Mouse (Mus musculus) mature B cell (primary cell): Measurements from ENCODE around the gene Matn3.

ENCODE experiments used
- in situ Hi-C: fragments of 300-500 bp; cut with MboI; formaldehyde crosslinking; loops from 2 replicates; pipeline ENCODE4 v1.14.3; 2019

Gene Matn3

DNA sequence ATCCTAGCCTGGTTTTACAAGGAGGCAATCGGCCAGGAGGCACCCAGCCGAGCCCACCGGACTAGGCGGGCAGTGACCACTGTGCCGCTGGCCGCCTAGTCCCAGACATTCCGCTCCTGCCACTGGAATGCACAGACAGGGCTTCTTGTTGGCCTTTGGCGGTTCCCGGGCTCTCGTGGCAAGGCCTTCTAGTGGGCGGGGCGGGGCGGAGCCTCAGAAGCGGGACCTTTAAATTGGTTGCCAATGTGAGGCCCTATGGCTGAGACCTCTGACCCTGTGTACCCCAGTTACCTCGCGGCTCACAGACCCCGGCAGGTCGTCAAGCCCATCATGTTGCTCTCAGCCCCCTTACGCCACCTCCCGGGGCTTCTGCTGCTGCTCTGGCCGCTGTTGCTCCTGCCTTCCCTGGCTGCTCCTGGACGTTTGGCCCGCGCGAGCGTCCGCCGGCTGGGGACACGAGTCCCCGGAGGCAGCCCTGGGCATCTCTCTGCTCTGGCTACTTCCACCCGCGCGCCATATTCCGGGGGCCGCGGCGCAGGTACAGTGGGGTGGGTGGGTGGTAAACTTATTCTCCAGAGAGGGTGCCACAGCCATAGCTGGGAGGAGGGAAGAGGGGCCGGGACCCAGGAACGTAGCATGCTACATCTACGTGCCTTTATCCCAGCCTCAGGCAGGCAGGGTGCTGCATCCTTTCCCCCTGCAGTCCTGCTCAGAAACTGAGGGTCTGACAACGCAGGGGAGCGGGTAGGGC is at the start of gene Matn3:
Gene Matn3, plus strand, starts transcription at position 216 of the 751 bp plus-strand sequence.
- in situ Hi-C loops, result no loop called here

DNA sequence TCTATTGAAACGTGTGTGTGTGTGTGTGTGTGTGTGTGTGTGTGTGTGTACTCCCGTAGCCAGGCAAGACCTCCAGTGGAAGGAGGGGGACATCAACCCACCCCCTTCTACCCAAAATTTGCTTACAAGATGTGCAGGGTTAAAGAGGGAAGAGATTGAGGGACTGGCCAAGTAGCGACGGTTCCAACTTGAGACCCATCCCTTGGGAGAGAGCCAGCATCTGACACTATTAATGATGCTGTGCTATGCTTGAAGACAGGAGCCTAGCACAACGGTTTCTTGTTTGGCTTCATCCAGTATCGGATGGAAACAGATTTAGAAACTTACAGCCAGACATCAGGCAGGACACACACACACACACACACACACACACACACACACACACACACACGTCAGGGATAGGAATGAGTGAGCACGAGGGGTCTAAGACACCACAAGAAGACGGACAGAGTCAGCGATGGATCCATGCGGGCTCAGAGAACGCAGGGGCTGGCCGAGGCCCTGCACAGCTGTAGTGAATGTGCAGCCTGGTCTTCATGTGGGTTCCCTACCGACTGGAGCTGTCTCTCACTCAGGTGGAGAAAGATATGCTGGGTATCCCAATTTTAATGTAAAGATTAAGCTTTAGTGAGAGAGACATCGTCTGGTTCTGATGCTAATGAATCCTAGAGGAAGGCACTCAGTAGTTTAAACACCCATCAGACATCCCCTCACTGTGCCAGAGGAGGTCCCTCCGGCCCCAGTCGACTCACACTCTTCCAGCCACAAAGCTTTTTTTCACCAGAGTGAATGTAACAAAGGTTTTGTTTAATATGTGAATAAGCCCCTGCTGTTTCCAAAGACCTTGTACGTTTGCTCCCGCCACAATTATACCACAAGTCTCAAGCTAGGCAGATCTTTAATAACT is 48.6 kb upstream of the Matn3 start:
- in situ Hi-C loops, result no loop called here

- in situ Hi-C loops, result no loop called here
Measured at GRCm38 (mm10) chr12:8900107-8900698, 47.5 kb upstream of the Matn3 start.

DNA sequence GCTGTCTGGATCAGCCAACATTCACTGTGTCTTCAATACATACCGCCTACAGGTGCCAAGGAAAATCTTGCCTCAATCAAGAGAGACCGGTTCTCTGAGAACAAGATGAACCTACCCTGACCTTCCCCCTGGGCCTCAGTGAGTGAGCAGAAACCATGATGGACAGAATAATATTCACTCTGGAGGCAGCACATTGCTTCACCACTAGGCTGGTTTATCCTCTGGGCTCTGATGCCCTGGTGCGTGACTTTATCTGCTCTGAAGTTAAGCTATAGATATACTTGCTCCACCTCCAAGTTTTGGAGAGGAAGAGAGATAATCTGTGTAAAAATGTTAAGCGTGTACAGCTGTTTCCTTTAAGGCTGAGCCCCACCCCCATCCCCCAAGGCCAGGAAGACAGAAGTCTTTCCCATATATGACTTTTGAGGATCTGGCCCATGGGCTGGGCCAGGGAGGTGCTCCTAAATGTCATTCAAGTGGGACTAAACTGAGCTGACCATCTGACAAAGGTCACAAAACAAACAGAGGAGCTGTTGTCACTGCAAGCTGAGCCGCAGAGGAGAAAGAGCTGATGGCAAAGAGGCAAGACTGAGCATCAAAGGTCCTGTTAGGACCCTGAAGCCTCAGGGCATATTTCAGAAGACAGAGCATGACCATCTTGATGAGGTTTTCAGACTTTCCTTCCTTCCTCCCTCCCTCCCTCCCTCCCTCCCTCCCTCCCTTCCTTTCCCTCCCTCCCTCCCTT is 46.6 kb upstream of the Matn3 start:
- in situ Hi-C loops, result no loop called here

- in situ Hi-C loops, result no loop called here
Measured at GRCm38 (mm10) chr12:8901934-8902333, 45.8 kb upstream of the Matn3 start.

DNA sequence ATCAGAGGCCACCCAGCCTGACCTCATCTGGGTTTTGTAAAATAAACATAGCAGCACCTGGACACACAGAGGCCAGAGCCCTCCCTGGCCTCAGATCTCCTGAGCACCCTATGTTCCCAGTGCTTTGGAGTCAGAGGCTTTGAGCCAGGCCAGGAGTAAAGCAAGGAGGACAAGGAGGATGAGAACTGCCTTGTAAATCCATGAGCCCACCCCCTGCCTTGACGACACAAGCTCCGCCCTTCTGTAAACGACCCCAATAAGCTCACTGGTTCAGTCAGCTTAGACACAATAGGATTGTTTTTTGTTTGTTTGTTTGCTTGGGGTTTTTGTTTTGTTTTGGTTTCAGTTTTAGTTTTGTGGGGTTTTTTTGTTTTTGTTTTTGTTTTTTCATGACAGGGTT is 45.2 kb upstream of the Matn3 start:
- in situ Hi-C loops, result no loop called here

- in situ Hi-C loops, result no loop called here
Measured at GRCm38 (mm10) chr12:8912860-8913685, 34.7 kb upstream of the Matn3 start.

- in situ Hi-C loops, result no loop called here
Measured at GRCm38 (mm10) chr12:8913701-8914340, 33.9 kb upstream of the Matn3 start.

- in situ Hi-C loops, result no loop called here
Measured at GRCm38 (mm10) chr12:8916378-8916777, 31.4 kb upstream of the Matn3 start.

DNA sequence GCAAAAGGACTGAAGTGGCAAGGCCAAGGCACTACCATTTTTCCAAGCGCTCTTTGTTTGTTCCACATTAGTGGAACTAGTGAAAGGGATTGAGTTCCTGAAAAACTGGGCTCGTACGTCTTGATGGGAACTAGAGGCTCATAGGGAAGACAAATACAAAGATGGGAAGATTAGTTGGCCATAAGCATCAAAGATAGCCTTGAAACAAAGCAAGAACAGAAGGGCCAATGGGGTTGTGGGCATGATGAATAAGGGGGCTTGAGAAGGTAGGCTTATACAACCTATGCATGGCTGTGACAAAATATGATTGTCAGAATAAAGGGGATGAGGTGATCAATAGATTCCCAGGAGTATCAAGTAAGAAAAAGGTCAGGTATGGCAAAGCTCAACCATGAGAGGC is 28.5 kb upstream of the Matn3 start:
- in situ Hi-C loops, result no loop called here

- in situ Hi-C loops, result no loop called here
Measured at GRCm38 (mm10) chr12:8920996-8921393, 26.7 kb upstream of the Matn3 start.

- in situ Hi-C loops, result no loop called here
Measured at GRCm38 (mm10) chr12:8921394-8922368, 26.0 kb upstream of the Matn3 start, which contains the start of gene Laptm4a. Gene Laptm4a, plus strand, starts transcription at chr12:8921664.

- in situ Hi-C loops, result no loop called here
Measured at GRCm38 (mm10) chr12:8922369-8923124, 25.2 kb upstream of the Matn3 start.

GRCm38 (mm10) chr12:8923125-8923410 is 24.7 kb upstream of the Matn3 start:
- in situ Hi-C loops, result no loop called here

- in situ Hi-C loops, result no loop called here
Measured at GRCm38 (mm10) chr12:8923603-8924002, 24.1 kb upstream of the Matn3 start.

DNA sequence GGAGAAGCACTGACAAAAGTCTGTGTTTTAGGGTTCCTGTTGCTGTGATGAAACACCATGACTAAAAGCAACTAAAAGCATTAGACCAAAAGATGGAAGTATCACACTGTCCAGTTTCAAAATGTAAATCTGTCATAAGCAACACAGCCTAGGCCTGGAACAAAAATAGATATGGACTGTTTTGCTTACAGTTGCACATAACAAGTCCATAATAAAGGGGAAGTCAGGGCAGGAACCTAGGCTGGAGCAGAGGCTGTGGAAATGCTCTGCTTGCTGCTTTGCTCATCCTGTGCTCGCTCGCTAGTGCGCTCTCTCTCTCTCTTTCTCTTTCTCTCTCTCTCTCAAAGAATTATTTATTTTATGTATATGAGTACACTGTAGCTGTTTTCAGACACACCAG is 20.1 kb upstream of the Matn3 start:
- in situ Hi-C loops, result no loop called here

DNA sequence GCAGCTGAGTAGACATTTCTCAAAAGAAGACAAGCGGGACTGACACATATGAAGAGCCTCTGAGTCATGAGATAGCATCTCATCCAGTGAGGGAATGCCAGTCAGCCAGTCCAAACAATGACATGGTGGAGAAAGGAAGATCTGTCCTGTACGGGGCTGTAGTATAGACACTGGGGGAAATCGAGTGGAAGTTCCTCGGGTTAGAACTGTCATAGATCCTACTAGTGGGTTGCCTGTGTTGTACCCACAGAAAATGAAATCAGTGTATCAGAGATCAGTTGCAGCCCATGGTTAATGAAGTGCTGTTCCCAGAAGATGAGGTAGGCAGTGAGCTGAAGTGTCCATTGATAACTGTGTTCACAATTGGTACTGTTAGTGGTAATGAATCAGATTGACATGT is 19.0 kb upstream of the Matn3 start:
- in situ Hi-C loops, result no loop called here

DNA sequence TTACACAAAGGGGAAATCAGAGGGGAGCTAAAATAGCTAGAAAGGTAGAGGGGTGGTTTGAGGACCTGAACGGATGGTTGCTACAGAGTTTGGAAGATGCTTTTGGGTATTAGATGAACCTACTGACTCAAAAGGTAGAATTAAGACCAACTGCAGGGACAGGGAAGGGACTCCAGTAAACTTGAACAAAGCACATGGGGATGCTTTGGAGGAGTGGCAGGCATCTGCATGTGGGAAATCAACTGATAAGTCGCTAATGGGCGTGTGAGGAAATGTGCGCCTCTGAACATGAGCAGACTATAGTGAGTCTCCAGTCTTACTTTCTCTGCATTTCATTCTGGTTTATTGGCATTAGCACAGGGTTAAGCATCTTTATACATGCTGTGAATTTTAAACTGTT is 16.6 kb upstream of the Matn3 start:
- in situ Hi-C loops, result no loop called here

DNA sequence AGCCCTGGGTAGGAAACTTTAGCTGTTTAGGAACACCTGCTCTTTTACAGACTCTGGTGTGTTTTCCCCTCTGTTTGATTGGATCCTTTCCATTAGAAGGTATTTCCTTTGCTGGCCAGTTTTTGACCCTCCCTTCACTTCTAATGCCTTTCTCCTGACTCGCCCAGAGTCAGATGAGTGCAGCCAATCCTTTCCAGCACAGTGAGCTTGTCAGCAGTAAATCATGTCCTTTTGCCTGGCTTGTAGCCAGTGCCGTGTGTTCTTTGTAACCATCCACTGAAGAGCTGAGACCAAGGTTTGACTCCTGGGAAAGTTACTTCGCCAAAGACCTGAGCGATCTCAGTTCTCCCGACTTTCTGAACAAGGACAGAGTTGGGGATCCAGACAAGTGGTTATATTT is 12.4 kb upstream of the Matn3 start:
- in situ Hi-C loops, result no loop called here
